Mouse (Mus musculus): ENCODE results near the gene Gm49601.
A peak's percentile ranks its signal among the peaks of the same experiment; 100 is the strongest.

The Gm49601 gene

DNA sequence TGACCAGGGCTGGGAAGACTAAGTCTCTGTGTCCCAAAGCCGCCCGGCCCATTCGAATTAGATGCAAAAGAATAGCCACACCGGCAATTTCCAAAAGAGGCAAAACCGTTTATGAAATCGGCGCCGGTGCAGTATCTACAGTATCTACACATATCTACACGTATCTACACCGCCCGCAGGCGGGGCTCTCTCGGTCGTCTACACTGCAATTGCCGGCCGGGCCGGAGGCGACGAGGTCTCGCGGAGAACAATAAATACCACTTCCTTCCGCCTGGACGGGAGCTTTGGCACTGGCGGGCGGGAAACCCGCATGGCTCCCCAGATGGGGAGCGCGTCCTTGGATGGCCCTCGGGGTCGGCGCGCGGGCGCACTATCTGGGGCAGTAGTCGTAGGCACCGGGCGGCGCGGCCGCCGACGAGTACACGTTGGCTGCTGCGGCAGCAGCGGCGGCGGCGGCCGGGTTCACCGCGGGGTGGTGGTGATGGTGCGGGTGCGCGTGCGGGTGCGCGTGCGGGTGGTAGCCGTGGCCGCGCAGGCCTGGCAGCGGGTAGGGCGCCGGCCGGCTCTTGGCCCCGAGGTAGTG lies 44.5 kb downstream of the Gm49601 start:
- DNase-seq: peak in 1 of 2 experiments; percentile 19

DNA sequence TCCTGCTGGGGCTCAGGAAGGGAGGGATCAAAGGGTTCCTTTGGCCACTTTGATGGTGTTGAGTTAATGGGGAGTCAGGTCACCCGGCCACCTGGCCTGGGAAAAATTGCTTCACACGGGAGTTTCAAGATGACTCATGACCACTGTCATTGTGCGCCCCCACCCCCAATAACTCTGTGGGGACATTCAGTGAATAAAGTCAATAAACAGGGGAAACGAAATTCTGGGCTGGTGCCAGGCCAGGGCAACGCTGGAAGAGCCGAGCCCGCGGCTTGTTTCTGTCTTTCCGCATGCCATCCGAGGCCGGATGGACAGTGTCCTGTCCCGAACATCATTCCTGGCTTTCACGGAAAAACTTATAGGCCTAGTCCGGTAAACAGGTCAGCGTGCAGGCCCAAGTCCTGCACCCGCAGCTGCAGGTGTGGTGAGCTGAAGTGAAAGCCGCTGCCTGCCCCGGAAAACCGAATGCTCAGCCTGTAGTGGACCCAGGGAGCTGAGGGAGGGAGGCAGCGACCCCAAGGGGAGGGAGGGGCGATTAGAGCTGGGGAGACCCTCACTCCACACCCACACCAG lies 45.1 kb downstream of the Gm49601 start:
- no peak for DNase-seq

DNA sequence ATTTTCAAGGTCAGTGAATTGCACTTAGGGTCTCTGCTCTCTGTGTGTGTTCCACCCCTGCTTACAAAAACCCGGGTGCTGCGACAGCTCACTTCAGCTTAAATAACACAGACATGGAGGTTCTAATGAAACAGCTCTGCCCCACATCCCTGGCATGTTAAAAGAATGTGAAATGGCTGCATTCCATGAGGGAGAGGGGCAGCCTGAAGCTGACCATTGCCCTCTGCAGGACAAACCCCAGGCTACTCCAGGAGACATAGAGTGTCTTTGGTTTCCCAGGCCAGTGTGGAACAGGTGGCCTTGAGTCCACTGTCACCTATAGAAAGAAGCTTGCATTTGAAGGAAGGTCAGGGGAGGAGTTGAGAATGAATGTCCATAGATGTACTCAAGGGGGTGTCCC lies 45.8 kb downstream of the Gm49601 start:
- DNase-seq: no peak

DNA sequence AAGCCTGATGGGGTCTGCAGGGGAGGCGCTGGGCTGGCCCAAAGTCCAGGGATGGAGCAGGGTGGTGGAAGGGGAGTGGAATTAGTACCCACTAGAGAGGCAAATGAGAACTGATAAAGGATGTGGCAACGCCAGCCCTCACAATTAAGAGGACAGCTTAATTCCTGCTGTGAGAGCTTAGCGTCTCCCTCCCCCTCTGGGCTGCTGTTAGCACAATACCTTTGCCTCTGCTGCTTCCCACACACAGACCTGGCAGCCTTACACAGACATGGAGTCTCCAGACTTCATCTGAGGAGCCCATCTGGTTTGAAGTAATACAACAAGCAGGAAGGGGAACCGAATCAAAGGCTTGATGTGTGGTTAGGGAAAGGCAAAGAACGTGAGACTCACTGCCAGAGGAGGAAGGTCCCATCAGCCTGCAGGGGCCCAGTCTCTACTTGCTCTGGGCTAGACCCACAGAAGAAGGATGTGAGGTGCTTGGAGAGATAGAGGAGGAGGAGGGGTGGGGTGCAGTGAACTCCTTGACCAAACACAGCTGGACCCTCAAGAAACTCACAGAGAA lies 48.5 kb downstream of the Gm49601 start:
- DNase-seq: no peak

DNA sequence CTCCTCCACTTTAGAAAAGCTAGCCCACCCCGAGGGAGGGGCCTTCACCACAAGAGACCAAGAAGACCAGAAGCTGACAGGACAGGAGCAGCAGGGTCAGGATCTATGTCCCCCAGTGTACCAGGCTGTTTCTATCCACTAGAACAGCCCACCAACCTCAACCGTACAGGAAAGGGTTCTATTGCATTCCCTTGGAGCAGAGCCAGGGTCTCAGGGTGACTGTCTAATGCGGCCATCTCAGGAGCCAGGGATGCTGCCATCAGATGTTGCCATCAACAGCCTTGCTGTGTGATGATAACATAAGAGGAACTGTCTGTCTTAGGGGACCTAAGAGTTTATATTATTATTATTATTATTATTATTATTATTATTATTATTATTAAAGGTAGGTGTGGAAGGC lies 49.2 kb downstream of the Gm49601 start:
- no peak for DNase-seq

DNA sequence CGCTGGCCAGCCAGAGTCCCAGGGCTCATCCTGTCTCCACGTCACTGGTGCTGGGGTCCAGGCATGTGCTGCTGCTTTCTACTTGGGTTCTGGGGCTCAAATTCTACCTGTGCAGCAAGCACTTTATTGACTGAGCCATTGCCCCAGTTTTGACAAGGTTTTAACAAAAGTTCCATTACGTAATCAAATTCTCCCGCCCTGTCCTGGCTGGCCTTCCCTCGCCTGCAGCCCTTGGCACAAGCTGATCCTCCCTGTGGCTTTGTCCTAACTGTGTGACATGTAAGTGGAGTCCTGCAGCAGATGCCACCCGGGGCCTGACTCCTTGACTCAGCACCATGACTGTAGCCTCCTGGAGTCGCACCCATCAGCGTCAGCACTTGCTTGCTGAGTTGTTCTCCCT lies 52.0 kb downstream of the Gm49601 start:
- DNase-seq: peak in 1 of 2 experiments; percentile 13

All from cerebellum, postnatal 25 days (tissue).